Mouse (Mus musculus) adrenal gland, adult 18-20 months (tissue): ENCODE data around the gene Igfbp5. TPM values are rescaled to one million over a fixed set of nuclear protein-coding genes. Genes with fewer than 3 reads are reported as not detected.

Experiments used
- DNase-seq, 2 experiments: peaks; one replicate each; pipeline ENCODE4 v3.0.0; 2021 to 2022; ENCODE audit warnings: low spot score in 2 of 2
- long read RNA-seq, 2 experiments: library from polyadenylated mRNA; stranded (forward); transcript quantifications; one replicate each; pipeline ENCODE4 v2.0.0; 2021
- total RNA-seq, 2 experiments: library from RNA; stranded (reverse); gene quantifications; 1 replicate in 1 of 2; 2 replicates in 1 of 2; pipeline ENCODE4 v1.2.3; 2021

The Igfbp5 gene
- 100 to 1,000 TPM in 1 of 2 experiments, 10 to 100 TPM in 1; 99.0 to 159 TPM for total RNA-seq
- long read RNA-seq, experiment 1, full-length matches to known transcripts = 31 of 73 reads
- long read RNA-seq, experiment 1, partial matches to known transcripts = 3 of 73 reads
- long read RNA-seq, experiment 1, other reads (novel, unspliced or antisense) = 39 of 73 reads
- long read RNA-seq, experiment 2, full-length matches to known transcripts = 2 of 44 reads
- long read RNA-seq, experiment 2, partial matches to known transcripts = 2 of 44 reads
- long read RNA-seq, experiment 2, other reads (novel, unspliced or antisense) = 40 of 44 reads

GRCm38 (mm10) chr1:72874287-72875211 lies at the start of gene Igfbp5:
Igfbp5 (minus strand) TSS chr1:72874884.
- peak; percentile 31 to 71 for DNase-seq

GRCm38 (mm10) chr1:72914815-72915214 lies 40.1 kb upstream of the Igfbp5 start:
- no peak for DNase-seq

GRCm38 (mm10) chr1:72913073-72913472 lies 38.4 kb upstream of the Igfbp5 start:
- peak in 1 of 2 experiments; percentile 19 for DNase-seq

GRCm38 (mm10) chr1:72895821-72896220 lies 21.1 kb upstream of the Igfbp5 start:
- no peak for DNase-seq

- DNase-seq = no peak
Observed at GRCm38 (mm10) chr1:72887910-72888309, 13.2 kb upstream of the Igfbp5 start.

GRCm38 (mm10) chr1:72885819-72886169 lies 11.1 kb upstream of the Igfbp5 start:
- no peak for DNase-seq

- DNase-seq = no peak
Observed at GRCm38 (mm10) chr1:72885111-72885818, 10.6 kb upstream of the Igfbp5 start.

- DNase-seq = no peak
Observed at GRCm38 (mm10) chr1:72879319-72879634, 4.6 kb upstream of the Igfbp5 start.

- DNase-seq = no peak
Observed at GRCm38 (mm10) chr1:72878473-72879318, 4.0 kb upstream of the Igfbp5 start.

GRCm38 (mm10) chr1:72877892-72878291 lies 3.2 kb upstream of the Igfbp5 start:
- no peak for DNase-seq

GRCm38 (mm10) chr1:72876111-72876510 lies 1.4 kb upstream of the Igfbp5 start:
- DNase-seq = no peak

GRCm38 (mm10) chr1:72875708-72876107 lies 1.0 kb upstream of the Igfbp5 start:
- no peak for DNase-seq

- DNase-seq = no peak
Observed at GRCm38 (mm10) chr1:72873511-72874286, 985 bp downstream of the Igfbp5 start.

- DNase-seq = no peak
Observed at GRCm38 (mm10) chr1:72873078-72873477, 1.6 kb downstream of the Igfbp5 start.

- DNase-seq = peak in 1 of 2 experiments; percentile 42
Observed at GRCm38 (mm10) chr1:72872521-72872920, 2.2 kb downstream of the Igfbp5 start.

- DNase-seq = no peak
Observed at GRCm38 (mm10) chr1:72871697-72872411, 2.8 kb downstream of the Igfbp5 start.

GRCm38 (mm10) chr1:72871337-72871696 lies 3.4 kb downstream of the Igfbp5 start:
- no peak for DNase-seq

- peak; percentile 62 to 67 for DNase-seq
Observed at GRCm38 (mm10) chr1:72870615-72871336, 3.9 kb downstream of the Igfbp5 start.
